Mouse (Mus musculus): ENCODE results near the gene Ehd2. TPM values are rescaled to one million over a fixed set of nuclear protein-coding genes. Genes with fewer than 3 reads are reported as not detected.

Ehd2 gene
- not detected for polyA plus RNA-seq (2017; shearing (Covaris generic))

DNA sequence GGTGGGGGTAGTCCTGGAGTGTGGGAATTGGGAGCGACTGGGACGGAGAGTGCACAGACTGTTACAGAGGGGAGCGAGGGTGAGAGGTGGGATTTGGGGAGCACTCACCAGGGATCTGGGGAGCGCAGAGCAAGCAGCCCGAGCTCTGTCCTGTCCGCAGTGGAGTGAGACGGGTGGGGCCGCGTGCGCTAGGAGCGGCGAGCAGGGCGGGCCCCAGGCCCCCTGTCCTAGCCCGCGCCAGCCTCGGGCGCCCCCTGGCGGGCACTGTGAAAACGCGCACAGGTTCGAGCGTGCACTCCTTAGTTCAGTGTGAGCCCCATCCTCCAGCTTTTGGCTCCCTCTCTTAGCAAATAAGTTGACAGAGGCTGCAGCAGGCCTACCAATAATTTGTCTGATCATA, at the start of gene Ehd2:
Gene Ehd2, minus strand, starts transcription at position 256 of the 400 bp plus-strand sequence.

DNA sequence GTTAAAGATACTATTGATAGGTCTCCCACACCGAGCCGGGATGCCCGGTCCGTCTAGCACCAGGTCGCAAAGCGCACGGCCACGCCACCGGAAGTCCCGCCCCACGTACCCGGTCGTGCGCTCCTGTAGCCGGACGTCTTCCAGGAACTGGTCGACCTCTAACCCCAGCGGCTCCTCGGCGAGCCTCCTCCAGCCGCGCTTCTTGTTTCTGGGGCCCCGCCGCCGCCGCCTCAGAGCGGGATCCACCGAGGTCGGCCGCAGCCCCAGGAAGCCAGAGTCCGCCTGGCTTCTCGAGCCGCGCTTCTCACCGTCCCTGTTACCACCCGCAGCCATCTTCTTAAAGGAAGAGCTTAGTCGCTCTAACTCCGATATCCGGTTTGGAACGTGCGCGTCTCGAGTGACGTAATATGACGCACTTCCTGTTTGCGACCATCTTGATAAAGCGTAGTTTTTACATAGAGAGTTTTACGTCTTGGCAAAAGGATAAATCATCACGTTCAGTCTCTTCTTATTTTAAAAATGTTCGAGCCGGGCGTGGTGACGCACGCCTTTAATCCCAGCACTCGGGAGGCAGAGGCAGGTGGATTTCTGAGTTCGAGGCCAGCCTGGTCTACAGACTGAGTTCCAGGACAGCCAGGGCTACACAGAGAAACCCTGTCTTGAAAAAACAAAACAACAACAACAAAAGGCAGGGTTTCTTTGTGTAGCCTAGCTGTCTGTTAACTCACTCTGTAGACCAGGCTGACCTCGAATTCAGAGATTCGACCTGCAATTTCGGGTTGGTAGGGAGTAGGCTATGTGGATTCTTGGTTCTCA, 21.4 kb downstream of the Ehd2 start, which contains the start of gene Nop53:
Gene Nop53, minus strand, starts transcription at position 354 of the 816 bp plus-strand sequence.

DNA sequence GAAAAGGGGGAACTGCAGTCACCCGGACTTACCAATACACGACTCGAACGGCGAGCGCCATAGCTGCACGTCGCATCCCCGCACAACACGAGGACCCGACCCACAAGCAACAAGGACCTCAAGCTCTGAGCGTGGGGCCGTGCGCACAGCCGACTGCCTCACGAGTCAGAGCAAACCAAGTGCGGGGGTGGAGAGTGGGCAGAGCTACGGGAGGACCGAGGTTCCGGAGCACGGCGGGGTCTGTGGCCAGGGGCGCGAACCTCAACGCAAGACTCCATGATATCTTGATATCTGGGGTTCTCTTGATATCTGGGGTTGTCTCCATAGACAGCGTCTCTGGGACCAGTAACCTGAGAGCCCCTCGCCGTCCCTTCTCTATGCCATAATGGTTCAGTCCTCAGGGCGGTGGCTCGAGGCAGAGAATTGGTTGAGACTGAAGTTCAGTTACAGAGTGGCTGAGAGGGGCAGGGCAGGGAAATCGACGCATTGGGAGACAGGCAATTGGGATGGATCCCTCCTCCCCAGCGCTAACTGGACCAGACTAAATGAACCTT, 45.1 kb downstream of the Ehd2 start, which contains the start of gene Selenow:
Gene Selenow, minus strand, starts transcription at position 183 of the 554 bp plus-strand sequence.

Other genes starting within 250 kb of the Ehd2 start
- gene Obox5, start 217.4 kb downstream of the Ehd2 start, polyA plus RNA-seq (2017; shearing (Covaris generic)): not detected
- gene Obox6, start 127.9 kb downstream of the Ehd2 start, polyA plus RNA-seq (2017; shearing (Covaris generic)): not detected
- gene Crx, start 87.6 kb downstream of the Ehd2 start, polyA plus RNA-seq (2017; shearing (Covaris generic)): not detected
- gene Crxos, start 85.0 kb downstream of the Ehd2 start, polyA plus RNA-seq (2017; shearing (Covaris generic)): not detected
- gene Selenow, start 45.2 kb downstream of the Ehd2 start, polyA plus RNA-seq (2017; shearing (Covaris generic)): 557 TPM
- 387 TPM for gene Nop53, start 21.5 kb downstream of the Ehd2 start, polyA plus RNA-seq (2017; shearing (Covaris generic))
- 5.9 TPM for gene Bicra, start 80.4 kb upstream of the Ehd2 start, polyA plus RNA-seq (2017; shearing (Covaris generic))
- gene Zfp541, start 94.2 kb upstream of the Ehd2 start, polyA plus RNA-seq (2017; shearing (Covaris generic)): 0.06 TPM
- 262 TPM for gene Napa, start 130.9 kb upstream of the Ehd2 start, polyA plus RNA-seq (2017; shearing (Covaris generic))
- gene Kptn, start 152.3 kb upstream of the Ehd2 start, polyA plus RNA-seq (2017; shearing (Covaris generic)): 28.6 TPM
- gene Slc8a2, start 162.3 kb upstream of the Ehd2 start, polyA plus RNA-seq (2017; shearing (Covaris generic)): not detected
- gene Meis3, start 207.5 kb upstream of the Ehd2 start, polyA plus RNA-seq (2017; shearing (Covaris generic)): 82.0 TPM